Mouse (Mus musculus) gastrocnemius, postnatal 14 days (tissue): ENCODE data around the gene Agtpbp1. TPM values are rescaled to one million over a fixed set of nuclear protein-coding genes. Genes with fewer than 3 reads are reported as not detected.

ENCODE experiments used
- DNase-seq: peaks from one replicate; pipeline ENCODE4 v3.0.0; 2021; ENCODE audit warnings: mixed read lengths
- intact Hi-C: fragments of 180-260 bp; cut with DNase I; formaldehyde crosslinking; loops from one replicate; pipeline ENCODE4 v1.15.1; 2025; ENCODE audit warnings: low total_unique reads
- total RNA-seq, 2 experiments: library from RNA; stranded (reverse); gene quantifications; 2 replicates each; pipeline ENCODE4 v1.2.3; 2021

The Agtpbp1 gene
- total RNA-seq, 2 experiments from 2014 or later, result 37.4 to 38.7 TPM

DNA sequence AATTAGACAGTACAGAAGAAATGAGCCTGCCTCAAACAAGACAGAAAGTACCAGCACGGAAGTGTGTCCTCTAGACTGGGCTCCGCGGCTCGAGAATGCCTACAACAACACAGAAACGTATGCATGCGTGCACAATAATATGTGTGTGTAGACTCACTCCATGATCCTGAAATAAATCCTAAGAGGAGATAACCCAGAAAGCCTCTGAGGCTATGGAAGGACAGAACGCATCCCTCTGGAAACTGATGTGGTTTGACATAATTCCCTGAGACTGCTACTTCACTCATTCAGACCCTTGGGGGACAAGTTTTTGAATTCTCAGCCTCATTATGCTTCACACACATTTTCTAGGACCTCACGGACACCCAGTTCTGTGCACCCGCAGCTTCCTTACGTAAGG, 42.6 kb downstream of the Agtpbp1 start:
- intact Hi-C loops, result no loop called here

DNA sequence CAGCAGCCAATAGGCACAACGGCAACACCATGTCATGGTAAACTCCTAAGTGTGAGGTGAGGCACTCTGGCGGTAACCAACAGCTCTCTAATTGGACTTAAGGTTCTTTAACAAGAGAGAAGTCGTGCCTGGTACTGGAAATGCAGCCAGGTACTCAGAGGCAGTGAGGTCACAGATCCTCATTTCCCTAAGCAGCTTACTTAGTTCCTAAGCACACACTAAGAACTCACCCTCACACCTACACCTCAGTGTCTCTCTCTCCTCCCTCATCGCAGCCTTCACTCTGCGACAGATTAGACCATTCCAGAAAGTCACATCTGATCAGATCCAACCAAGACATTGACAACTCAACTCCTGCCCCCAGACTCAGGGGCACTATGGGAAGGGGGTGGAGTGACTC, 45.0 kb downstream of the Agtpbp1 start:
- DNase-seq, result no peak
- intact Hi-C loops, result no loop called here

More for the DNA sequence above, 42.6 kb downstream of the Agtpbp1 start:
- DNase-seq, result no peak

DNA sequence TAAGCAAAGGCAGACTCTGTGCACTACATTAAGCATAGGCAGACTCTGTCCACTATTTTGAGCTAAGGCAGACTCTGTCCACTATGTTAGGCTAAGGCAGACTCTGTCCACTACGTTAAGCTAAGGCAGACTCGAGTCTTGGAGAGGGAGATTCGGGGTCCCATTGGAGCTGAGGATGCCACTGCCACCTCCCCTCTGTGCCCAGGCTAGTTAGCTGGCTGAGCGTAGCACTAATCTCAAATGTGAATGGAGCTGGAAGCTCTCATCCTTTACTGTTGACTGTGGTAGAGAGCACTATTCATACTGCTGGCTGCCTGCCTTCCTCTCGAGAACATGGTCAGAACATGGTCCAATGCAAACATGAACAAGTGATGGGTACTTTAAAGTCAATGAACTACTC, 46.4 kb downstream of the Agtpbp1 start:
- intact Hi-C loops, result no loop called here

DNA sequence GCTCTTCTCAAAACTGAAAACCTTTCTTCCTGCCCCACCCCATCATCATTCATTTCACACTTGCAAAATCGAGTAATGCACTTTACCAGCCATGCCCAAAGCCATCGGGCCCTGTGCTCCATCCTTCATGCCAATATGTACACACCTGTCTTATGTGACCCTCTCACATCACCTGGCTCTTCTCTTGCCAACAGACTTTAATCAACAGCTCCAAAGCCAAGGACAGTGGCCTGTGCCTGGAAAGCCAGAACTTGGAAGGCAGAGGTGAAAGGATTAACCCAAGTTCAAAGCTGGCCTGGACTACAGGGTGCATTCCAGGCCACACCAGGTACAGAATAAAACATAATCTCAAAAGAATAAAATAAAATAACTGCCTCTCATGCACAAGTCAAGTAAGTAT, 48.4 kb downstream of the Agtpbp1 start:
- no peak for DNase-seq
- intact Hi-C loops, result no loop called here

More for the DNA sequence above, 46.4 kb downstream of the Agtpbp1 start:
- no peak for DNase-seq

DNA sequence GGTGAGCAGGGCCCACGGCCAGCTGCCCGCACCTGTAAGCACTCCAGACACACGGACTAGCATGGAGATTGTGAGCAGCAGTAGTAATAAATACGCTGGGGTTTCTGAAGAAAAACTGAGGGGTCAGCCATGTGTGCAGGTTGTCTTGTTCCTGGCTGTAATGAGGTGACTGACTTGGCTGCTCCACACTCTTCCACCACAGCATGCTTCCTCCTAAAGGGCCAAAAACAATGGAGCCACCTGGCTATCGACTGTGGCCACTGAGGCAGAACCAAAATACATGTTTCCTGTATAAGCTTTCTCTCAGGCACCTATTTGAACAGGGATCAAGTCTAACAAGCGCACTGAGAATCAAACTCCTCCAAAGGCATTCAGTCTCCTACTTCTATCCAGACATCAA, 49.3 kb downstream of the Agtpbp1 start:
- intact Hi-C loops, result no loop called here
- no peak for DNase-seq

DNA sequence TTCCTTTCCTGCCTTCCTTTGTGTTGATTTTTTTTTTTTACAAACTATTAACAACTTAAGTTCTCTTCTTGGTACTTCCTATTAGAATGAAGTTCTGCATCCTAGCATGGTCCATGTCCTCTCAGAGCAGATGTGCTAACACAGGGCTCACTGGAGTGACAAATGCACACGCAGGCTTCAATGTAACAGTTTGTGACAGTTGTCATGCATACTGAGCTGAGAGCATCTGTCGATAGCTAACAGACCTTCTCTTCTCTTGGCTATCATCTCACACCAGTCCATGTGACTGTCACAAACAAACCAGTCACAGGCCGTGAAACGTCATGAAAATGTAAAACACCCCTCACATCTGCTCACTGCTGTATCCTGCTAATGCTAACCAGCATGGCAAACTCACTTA, 50.7 kb downstream of the Agtpbp1 start:
- intact Hi-C loops, result no loop called here
- no peak for DNase-seq

DNA sequence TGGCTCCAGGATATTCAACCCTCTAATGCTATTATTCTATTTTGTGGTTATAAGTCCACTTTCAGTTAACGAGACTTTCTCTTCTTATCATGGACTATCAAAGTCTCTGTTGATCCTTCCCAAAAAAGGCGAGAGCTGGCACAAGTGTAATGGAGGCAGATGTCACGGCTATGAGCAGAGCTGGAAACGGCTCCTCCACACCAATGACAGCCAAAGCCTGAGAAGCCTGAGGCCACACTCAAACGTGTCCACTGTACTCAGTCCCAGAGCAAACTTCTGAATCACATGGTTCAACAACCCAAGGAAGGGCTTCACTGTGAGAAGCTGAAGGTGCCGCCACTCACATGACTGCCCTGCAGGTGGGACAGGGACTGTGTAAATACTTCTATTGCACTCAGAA, 51.7 kb downstream of the Agtpbp1 start:
- intact Hi-C loops, result no loop called here
- DNase-seq, result no peak

DNA sequence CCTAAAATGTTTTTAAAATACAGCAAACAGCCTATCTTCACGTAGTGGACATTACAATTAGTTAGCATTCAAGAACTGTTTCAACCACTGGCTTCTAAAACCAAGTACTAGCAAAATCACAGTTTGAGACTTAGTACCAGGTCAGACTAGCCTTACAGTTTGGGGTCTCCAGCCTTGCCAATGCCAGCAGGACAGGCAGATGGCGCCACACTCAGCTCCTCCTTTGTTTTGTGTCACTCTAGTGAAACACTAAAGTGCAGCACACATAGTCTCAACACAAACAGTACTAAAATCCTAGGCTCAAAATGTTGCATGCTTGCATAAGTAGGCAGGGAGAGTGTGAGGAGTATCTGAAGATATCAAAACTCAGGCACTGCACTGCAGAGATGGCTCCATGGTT, 53.8 kb downstream of the Agtpbp1 start:
- no peak for DNase-seq
- intact Hi-C loops, result no loop called here

DNA sequence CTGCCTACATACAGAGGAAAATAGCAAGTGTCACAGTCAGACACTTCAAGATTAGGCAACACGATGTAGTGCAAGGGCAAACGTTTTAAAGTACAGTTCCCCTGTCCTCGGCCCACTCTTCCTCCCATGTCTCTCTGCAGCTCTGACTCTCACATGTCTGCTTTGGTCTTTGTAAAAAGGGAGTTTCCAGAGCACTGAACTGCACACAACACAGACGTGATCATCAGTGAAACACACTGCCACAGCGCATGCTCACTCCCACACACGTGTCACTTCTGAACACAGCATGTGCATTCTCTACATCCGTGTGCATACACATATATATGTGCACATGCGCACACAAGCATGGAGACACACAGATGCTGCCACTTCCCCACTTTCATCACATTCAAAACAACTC, 54.5 kb downstream of the Agtpbp1 start:
- no peak for DNase-seq
- intact Hi-C loops, result no loop called here

DNA sequence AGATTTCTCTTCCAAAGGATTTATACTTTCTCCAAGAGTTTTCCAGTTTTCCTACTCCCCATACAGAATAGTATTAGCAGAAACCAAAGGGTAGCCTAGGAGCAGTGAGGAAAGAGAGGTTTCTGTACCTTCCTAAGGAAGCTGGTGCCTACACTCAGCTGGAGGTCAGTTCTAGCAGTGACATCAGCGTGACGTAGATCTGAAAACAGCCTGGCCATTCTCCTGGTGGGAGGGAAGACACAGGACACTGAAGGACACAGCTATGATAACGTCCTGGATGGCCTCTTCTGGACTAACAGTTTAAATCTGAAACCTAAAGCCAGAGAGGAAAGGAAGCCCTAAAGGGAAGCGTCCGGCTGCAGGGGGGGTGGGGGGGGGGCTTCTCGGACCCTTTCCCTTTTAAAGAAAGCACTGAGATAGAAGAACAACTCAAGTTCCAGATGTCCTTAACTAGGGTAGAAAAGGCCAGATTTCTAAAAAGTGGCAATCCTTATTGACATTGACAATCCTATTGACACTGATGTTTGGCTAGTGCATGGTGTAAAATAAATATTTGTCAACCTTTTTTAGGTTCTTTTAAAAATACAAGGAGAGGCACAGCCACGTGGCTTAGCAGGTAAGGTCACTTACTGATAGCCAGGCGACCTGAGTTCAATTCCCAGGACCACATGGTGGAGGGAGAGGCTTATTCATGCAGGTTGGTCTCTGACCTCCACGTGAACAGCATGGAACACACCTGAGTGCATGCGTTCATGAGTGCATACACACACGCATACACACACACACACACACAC, 63.6 kb downstream of the Agtpbp1 start:
- intact Hi-C loops, result no loop called here
- DNase-seq, result no peak

DNA sequence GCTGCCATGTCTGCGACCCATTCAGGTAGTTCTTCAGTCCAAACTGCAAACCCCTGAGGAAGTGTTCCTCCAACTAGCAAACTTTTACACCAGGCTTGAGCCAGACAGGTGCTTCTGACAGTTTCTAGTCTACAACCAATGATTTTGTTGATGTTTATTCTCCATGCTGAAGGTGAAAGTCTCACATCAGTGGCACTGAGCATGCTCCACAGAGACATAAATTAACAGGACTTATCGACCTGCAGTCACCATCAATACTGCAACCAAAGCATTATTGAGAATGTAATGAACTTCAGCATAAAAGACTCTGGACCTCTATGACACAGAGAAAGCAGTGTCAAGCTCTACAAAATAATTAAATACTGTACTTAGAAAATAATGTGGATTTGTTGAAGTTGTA, 64.2 kb downstream of the Agtpbp1 start:
- intact Hi-C loops, result no loop called here
- DNase-seq, result no peak

DNA sequence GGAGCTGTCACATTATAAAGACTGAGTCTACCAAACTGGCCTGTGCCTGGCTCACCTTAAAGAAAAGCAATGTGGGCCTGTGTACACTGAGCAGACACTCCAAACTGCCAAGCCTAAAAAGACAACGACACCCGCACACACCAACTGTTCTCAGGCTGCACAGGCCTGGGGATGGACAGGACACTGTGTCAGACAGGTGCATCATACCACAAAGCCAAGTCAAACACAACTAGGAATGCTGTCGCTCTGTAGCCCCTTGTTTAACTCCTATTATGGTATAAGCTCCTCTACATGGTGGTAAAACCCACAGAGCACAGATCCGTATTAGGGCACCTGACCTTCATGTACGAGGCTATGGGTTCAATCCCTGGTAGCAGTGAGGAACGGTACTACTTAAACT, 65.5 kb downstream of the Agtpbp1 start:
- intact Hi-C loops, result loop anchor here (5.0 kb wide), 1 partner anchor 208 kb away; no protein-coding TSS in a partner anchor
- no peak for DNase-seq

DNA sequence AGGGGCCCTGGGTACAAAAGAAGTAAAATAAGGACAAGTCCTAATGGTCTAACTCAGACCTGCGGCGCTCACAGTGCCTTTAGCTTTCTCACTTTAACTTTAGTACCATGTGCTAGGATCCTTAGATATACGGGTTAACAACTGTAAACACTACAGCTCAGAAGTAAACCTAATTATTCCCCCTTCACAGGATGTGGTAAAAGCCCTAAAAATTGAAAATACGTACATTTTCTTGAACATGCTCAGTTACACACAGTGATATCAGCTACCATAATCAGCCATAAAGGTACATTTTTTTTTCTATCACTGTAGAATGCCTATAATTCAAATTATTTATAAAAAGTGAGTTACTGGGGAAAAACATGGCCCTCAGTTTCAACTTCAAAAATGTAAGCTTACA, 67.0 kb downstream of the Agtpbp1 start:
- intact Hi-C loops, result loop anchor here (5.0 kb wide), 1 partner anchor 209 kb away; no protein-coding TSS in a partner anchor
- DNase-seq, result no peak

DNA sequence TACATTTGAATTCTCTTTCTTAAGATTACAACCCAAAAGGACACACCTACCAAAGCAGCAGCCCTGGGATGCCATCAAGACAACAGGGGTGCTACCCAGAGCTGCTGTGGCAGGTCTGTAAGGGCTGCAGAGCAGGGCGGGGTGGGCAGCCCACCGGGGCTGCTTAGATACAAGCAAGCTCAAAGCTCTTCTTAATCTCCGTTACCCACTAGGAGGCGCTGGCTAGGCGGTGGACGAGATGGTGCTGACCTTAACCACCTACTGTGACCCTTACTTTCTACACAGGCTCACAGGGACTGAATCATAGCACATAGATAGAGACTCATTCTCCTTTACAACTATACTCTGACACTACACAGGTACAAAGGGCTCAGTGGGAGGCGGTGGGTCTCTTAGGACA, 70.0 kb downstream of the Agtpbp1 start:
- intact Hi-C loops, result loop anchor here (5.0 kb wide), 1 partner anchor 212 kb away; no protein-coding TSS in a partner anchor
- peak; percentile 39 for DNase-seq

DNA sequence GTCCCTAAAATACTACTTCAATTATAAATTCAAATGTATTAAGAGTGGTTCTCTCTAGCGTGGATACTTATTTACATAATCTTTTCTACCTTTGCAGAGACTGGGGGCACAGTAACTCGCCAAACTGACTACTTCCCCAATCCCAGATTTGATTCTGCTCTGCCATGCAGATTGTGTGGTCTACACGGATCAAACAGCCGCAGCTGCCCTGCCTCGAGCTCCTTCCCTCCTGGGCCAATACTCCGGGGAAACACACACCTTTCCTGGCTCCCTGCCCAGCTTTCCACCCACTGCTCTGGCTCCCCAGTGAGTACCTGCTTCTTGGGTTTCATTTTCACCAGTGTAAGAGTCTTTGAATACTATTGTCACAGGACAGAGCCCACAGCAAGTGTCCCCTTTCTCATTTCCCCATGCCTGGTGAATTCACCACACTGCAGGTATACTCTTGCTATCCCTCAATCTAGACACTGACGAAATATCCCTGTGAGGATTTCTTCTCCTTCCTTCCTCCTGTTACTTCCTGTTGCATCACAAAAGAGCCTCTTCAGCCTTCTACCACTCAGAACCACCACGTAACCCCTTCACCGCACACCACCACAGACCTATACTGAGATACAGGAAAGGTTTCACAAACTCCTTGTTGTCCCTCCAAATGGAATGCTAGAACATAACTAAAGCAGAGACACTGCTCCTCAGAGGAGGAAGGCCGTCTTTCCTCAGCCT, 75.2 kb downstream of the Agtpbp1 start:
- no peak for DNase-seq
- intact Hi-C loops, result no loop called here

DNA sequence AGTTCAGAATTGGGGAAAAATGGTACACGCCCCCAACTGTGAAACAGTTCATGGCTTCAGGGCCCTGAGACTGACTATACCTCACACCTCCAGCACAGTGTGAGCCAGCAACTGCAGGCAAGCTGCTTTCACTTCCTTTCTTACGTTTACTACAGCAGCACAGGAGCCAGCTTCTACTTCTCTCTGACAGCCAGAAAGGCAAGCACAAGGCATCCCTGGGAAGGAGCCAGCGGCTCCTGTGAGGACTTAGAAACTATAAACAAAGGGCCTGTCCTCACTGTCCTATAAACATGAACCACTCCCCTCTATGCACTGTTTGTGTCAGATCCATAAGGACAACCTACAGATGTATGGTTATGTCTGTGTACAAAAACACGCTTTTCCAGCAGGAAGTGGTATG, 76.4 kb downstream of the Agtpbp1 start:
- intact Hi-C loops, result no loop called here
- DNase-seq, result no peak

DNA sequence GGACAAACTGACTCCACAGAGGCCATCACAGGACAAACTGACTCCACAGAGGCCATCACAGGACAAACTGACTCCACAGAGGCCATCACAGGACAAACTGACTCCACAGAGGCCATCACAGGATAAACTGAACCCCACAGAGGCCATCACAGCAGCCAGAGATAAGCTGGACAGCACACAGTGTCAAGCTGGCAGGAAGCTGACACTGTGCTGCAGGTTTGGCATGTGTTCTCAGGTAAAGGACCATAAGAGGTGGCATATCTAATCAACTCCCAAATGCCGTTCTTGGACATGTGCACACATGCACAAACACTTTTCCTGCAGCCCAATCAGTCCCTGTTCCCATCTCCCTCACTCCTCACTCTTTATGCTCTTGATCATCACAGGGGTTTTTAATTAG, 78.6 kb downstream of the Agtpbp1 start:
- DNase-seq, result no peak
- intact Hi-C loops, result no loop called here

DNA sequence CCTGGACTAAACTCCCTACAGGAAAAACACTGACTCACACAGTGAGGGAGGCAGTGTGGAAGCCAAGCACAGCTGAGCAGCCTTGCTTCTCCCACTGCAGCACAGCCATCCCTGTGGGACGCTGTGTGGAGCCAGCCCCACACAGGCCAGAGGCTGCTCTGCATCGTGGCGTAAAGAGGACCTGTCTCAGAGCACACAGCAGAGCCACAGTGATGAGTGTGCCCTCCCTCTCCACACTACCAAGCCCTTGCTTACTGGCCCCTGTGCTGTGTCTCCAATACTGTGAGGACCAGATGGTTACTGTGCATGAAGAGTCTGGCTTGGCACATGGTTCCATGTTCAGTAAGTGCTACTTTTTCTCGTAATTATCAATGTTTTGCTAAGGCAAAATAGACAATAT, 79.2 kb downstream of the Agtpbp1 start:
- DNase-seq, result no peak
- intact Hi-C loops, result no loop called here

DNA sequence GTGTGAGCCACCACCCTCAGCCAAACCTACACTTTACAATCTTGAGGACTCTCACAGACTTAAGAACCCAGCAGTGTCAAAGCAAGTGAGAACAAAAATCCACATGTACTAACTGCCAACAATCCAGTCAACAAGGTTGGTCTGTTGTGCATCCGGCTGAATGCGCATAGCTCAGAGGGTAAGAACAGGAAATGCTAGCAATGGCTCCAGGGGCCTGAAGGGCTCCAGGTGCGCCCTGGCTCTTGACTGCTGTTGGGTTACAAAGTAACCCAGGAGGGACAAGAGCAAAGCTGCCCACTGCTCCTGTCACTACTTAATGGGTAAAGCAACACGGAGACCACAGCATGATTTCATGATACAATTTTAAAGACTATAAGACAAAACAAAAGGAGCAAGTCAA, 81.4 kb downstream of the Agtpbp1 start:
- no peak for DNase-seq
- intact Hi-C loops, result no loop called here

DNA sequence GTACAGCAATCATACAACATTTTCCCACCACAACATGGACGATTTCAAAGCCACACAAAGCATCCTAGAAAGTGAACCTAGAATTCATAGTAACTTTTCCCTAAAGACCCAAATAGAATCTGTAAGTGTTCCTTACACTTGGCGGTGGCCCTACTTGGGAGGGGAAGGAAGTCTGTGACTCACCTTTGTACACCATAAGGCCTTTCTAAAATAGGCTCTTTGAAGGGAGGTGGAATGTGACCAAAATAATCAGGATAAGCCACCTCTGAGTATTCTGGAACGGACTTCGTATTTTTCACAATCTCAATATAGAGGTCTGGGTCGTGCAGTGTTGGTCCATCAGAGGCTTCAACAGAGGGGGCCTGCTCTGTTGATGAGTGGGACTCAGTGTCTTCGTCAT, 85.2 kb downstream of the Agtpbp1 start:
- DNase-seq, result no peak
- intact Hi-C loops, result loop anchor here (10.0 kb wide), 1 partner anchor 865 kb away; no protein-coding TSS in a partner anchor

DNA sequence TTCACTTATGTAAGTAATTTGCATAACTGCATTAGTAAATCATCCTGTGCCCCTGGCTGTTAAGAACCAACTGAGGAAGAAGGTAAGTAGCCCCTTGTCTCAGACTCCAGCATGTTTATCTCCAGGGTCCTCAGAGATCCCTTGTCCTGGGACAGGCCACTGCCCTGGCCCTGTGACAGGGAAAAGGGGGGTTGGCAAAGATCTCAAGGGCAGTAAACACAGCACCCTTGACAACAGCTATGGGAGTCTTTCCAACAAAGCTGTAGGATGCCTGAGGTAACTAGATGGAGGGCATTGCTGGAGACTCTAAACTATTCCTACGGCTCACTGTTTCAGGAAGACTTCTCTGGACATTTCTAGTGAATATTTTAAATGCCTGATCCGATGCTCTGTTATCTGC, 85.7 kb downstream of the Agtpbp1 start:
- no peak for DNase-seq
- intact Hi-C loops, result loop anchor here (10.0 kb wide), 1 partner anchor 865 kb away; no protein-coding TSS in a partner anchor
